Mouse (Mus musculus): Measurements from ENCODE around the gene Cldn3.
"Not testable (repeated sequence)": the region's sequence is repeated elsewhere in the genome, so short reads cannot be mapped to it uniquely, and the experiment has no call there.

The Cldn3 gene

GRCm38 (mm10) chr5:134985633-134986297 lies at the start of gene Cldn3:
Gene Cldn3, plus strand, starts transcription at chr5:134986214.
- DNase-seq (ENCODE audit: low spot score), result peak; percentile 69

GRCm38 (mm10) chr5:134936626-134937185 lies 49.3 kb upstream of the Cldn3 start:
- DNase-seq (ENCODE audit: low spot score), result no peak

- no peak for DNase-seq (ENCODE audit: low spot score)
Observed at GRCm38 (mm10) chr5:134939069-134939468, 46.9 kb upstream of the Cldn3 start.

GRCm38 (mm10) chr5:134939554-134939953 lies 46.5 kb upstream of the Cldn3 start:
- not testable (repeated sequence) for DNase-seq (ENCODE audit: low spot score)

- peak; percentile 32 for DNase-seq (ENCODE audit: low spot score)
Observed at GRCm38 (mm10) chr5:134941472-134942209, 44.4 kb upstream of the Cldn3 start.

GRCm38 (mm10) chr5:134942740-134943139 lies 43.3 kb upstream of the Cldn3 start:
- no peak for DNase-seq (ENCODE audit: low spot score)

- no peak for DNase-seq (ENCODE audit: low spot score)
Observed at GRCm38 (mm10) chr5:134944179-134944578, 41.8 kb upstream of the Cldn3 start.

- no peak for DNase-seq (ENCODE audit: low spot score)
Observed at GRCm38 (mm10) chr5:134945266-134945959, 40.6 kb upstream of the Cldn3 start.

GRCm38 (mm10) chr5:134946063-134946856 lies 39.8 kb upstream of the Cldn3 start:
- no peak for DNase-seq (ENCODE audit: low spot score)

- DNase-seq (ENCODE audit: low spot score), result peak; percentile 69
Observed at GRCm38 (mm10) chr5:134946857-134947255, 39.2 kb upstream of the Cldn3 start, which contains the start of gene Cldn4. Gene Cldn4, minus strand, starts transcription at chr5:134946934.

GRCm38 (mm10) chr5:134947420-134948084 lies 38.5 kb upstream of the Cldn3 start:
- no peak for DNase-seq (ENCODE audit: low spot score)

GRCm38 (mm10) chr5:134948085-134948439 lies 38.0 kb upstream of the Cldn3 start:
- DNase-seq (ENCODE audit: low spot score), result no peak

- no peak for DNase-seq (ENCODE audit: low spot score)
Observed at GRCm38 (mm10) chr5:134951053-134951884, 34.7 kb upstream of the Cldn3 start.

GRCm38 (mm10) chr5:134955491-134955890 lies 30.5 kb upstream of the Cldn3 start:
- DNase-seq (ENCODE audit: low spot score), result no peak

GRCm38 (mm10) chr5:134959114-134959513 lies 26.9 kb upstream of the Cldn3 start:
- no peak for DNase-seq (ENCODE audit: low spot score)

- DNase-seq (ENCODE audit: low spot score), result no peak
Observed at GRCm38 (mm10) chr5:134960430-134960829, 25.6 kb upstream of the Cldn3 start.

- DNase-seq (ENCODE audit: low spot score), result no peak
Observed at GRCm38 (mm10) chr5:134961519-134961918, 24.5 kb upstream of the Cldn3 start.

- DNase-seq (ENCODE audit: low spot score), result peak; percentile 79
Observed at GRCm38 (mm10) chr5:134963546-134963945, 22.5 kb upstream of the Cldn3 start.

GRCm38 (mm10) chr5:134964655-134965054 lies 21.4 kb upstream of the Cldn3 start:
- DNase-seq (ENCODE audit: low spot score), result not testable (repeated sequence)

GRCm38 (mm10) chr5:134965473-134965851 lies 20.6 kb upstream of the Cldn3 start:
- DNase-seq (ENCODE audit: low spot score), result peak; percentile 65

Data from testis, postnatal 14 days (tissue).